ENCODE assay signal across 8 mouse cellular contexts in the genomic region with DNA sequence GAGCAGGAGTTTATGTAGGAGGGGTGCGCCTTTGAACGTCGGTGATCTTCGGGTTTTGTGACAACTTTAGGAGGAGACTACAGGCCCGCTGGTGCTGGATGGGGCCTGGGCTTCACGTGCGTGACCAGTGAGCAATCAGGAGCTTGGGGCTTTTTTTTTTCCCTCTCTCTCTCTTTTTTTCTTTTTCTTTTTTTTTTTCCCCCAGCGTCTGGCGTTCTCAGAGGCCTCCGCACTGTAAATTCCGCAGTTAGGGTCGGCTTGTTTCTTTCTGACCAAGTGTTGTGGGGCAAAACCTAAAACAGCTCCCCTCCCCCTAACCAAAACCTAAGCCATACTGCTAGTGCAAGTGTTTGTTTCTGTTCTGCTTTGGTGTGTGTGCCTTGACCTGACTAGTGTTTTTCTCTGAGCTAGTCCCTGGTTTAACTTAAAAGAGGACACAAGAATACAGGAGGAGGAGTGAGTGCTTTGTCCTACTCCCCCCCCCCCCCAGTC. TPM values are rescaled to one million over a fixed set of nuclear protein-coding genes. Genes with fewer than 3 reads are reported as not detected.
DNase-seq lines count a peak whose midpoint lies in the region; ATAC-seq and TF ChIP-seq lines count a peak whose summit lies in the region.

No protein-coding gene starts in this region.

- no peaks in the 10 kb centered on the region for H3K36me3 ChIP-seq in hindbrain, embryonic 11.5 days (ENCODE audit: control insufficient read depth, insufficient read depth, low read length)
- H3K36me3 ChIP-seq in midbrain, embryonic 14.5 days (ENCODE audit: control insufficient read depth, insufficient read depth, low read length): no peaks in the 10 kb centered on the region

- H3K4me2 ChIP-seq in hindbrain, embryonic 11.5 days (replicated peaks; ENCODE audit: low read depth, low read length): peak overlapping the region; percentile 49
- peak overlapping the region; percentile 61 for H3K4me2 ChIP-seq in midbrain, embryonic 14.5 days (ENCODE audit: low read length)

- peak overlapping the region; percentile 91 for H3K27ac ChIP-seq in layer of hippocampus, adult 2 months
- peak overlapping the region; percentile 71 for H3K27ac ChIP-seq in bone marrow macrophage, adult 2 months (ENCODE audit: insufficient read depth, low read depth, low read length)
- H3K27ac ChIP-seq in hindbrain, embryonic 11.5 days (ENCODE audit: low read depth, low read length): peak overlapping the region; percentile 92; the same call in 1 of the 2 replicates
- peak overlapping the region; percentile 95 for H3K27ac ChIP-seq in midbrain, embryonic 14.5 days (replicated peaks; ENCODE audit: low read depth, low read length)

- no peak for DNase-seq in layer of hippocampus, adult 2 months (ENCODE audit: low spot score in 2 of 2)
- no peak for DNase-seq in layer of hippocampus, postnatal 25 days (ENCODE audit: extremely low spot score in 1 of 2, low spot score in 1 of 2)
- no peak for DNase-seq in hindbrain, embryonic 11.5 days (ENCODE audit: low spot score)
- peak; percentile 29 for DNase-seq in midbrain, embryonic 14.5 days
- no peak for DNase-seq in natural killer cell, adult 2 months (ENCODE audit: low spot score in 2 of 2)
- no peak for DNase-seq in cerebellum, postnatal 25 days
- DNase-seq in layer of hippocampus, postnatal 36 days: no peak

- H3K9me3 ChIP-seq in hindbrain, embryonic 11.5 days (ENCODE audit: control insufficient read depth, low read length): no peaks in the 10 kb centered on the region
- H3K9me3 ChIP-seq in midbrain, embryonic 14.5 days (ENCODE audit: control insufficient read depth, low read length): no peaks in the 10 kb centered on the region

- TF ChIP-seq POLR2A in bone marrow macrophage, adult 2 months (IDR thresholded peaks at IDR 0.05; ENCODE audit: borderline replicate concordance, low read depth, low read length): no peak

- H3K27me3 ChIP-seq in hindbrain, embryonic 11.5 days (ENCODE audit: control insufficient read depth, insufficient read depth, low read length): no peaks in the 10 kb centered on the region
- H3K27me3 ChIP-seq in midbrain, embryonic 14.5 days (ENCODE audit: control insufficient read depth, insufficient read depth, low read length): no peaks in the 10 kb centered on the region

- peak overlapping the region; percentile 83 for H3K9ac ChIP-seq in hindbrain, embryonic 11.5 days (ENCODE audit: low read depth, low read length)
- peak overlapping the region; percentile 78 for H3K9ac ChIP-seq in midbrain, embryonic 14.5 days (replicated peaks; ENCODE audit: low read length)

- no peak for TF ChIP-seq CTCF in layer of hippocampus, adult 2 months (conservative IDR thresholded peaks at IDR 0.05)
- no peak for TF ChIP-seq CTCF in bone marrow macrophage, adult 2 months (IDR thresholded peaks at IDR 0.05; ENCODE audit: low read depth, low read length)

- WGBS in hindbrain, embryonic 11.5 days: 13% methylated on average over 12 of the region's 12 CpGs
- WGBS in midbrain, embryonic 14.5 days: 17% methylated on average over 12 of the region's 12 CpGs

- H3K4me3 ChIP-seq in layer of hippocampus, adult 2 months: peak overlapping the region; percentile 72
- H3K4me3 ChIP-seq in bone marrow macrophage, adult 2 months (ENCODE audit: insufficient read depth, low read length): peak overlapping the region; percentile 63
- peak overlapping the region; percentile 62 for H3K4me3 ChIP-seq in hindbrain, embryonic 11.5 days (ENCODE audit: low read depth, low read length)
- H3K4me3 ChIP-seq in midbrain, embryonic 14.5 days (replicated peaks; ENCODE audit: low read depth, low read length): peak overlapping the region; percentile 59

- no peak for ATAC-seq in hindbrain, embryonic 11.5 days (ENCODE audit: low FRiP score)
- ATAC-seq in midbrain, embryonic 14.5 days (ENCODE audit: low FRiP score, low TSS enrichment): no peak

- peaks cover 18% of the 10 kb centered on the region for H3K4me1 ChIP-seq in bone marrow macrophage, adult 2 months (ENCODE audit: control insufficient read depth, insufficient read depth, low read length)
- no peaks in the 10 kb centered on the region for H3K4me1 ChIP-seq in hindbrain, embryonic 11.5 days (replicated peaks; ENCODE audit: control insufficient read depth, insufficient read depth, low read length)
- no peaks in the 10 kb centered on the region for H3K4me1 ChIP-seq in midbrain, embryonic 14.5 days (ENCODE audit: control insufficient read depth, insufficient read depth, low read length)

RNA-seq across cellular contexts. Expression of a gene that starts 1.2 kb away (rescaled TPM):
- 10 to 100 TPM; 30.0 to 30.6 TPM for total RNA-seq in layer of hippocampus, adult 2 months (2021)
- 10 to 100 TPM; 29.8 to 32.7 TPM for total RNA-seq in layer of hippocampus, postnatal 25 days (2021)
- polyA plus RNA-seq in bone marrow macrophage, adult 2 months (2012; ENCODE audit: insufficient read depth, insufficient read length, missing spikeins): 37.4 and 43.8 TPM in 2 replicates
- polyA plus RNA-seq in hindbrain, embryonic 11.5 days (2014; fragmentation: Nextera tagmentation; extraction: Ambion mirVana): 73.0 and 74.3 TPM in 2 replicates
- 39.2 and 54.1 TPM in 2 replicates for polyA plus RNA-seq in midbrain, embryonic 14.5 days (2014; fragmentation: Nextera tagmentation; extraction: Ambion mirVana)
- 10 to 100 TPM; 30.5 to 31.9 TPM for total RNA-seq in layer of hippocampus, postnatal 36 days (2021)
